Mouse (Mus musculus) adipocyte (in vitro differentiated cells): ENCODE measurements around the gene Pop4.
"Not testable (repeated sequence)": the region's sequence is repeated elsewhere in the genome, so short reads cannot be mapped to it uniquely, and the experiment has no call there.

Experiments used
- DNase-seq: peaks from one replicate; pipeline ENCODE4 v3.0.0-alpha.2; 2016; ENCODE audit warnings: low spot score

Pop4 gene

DNA sequence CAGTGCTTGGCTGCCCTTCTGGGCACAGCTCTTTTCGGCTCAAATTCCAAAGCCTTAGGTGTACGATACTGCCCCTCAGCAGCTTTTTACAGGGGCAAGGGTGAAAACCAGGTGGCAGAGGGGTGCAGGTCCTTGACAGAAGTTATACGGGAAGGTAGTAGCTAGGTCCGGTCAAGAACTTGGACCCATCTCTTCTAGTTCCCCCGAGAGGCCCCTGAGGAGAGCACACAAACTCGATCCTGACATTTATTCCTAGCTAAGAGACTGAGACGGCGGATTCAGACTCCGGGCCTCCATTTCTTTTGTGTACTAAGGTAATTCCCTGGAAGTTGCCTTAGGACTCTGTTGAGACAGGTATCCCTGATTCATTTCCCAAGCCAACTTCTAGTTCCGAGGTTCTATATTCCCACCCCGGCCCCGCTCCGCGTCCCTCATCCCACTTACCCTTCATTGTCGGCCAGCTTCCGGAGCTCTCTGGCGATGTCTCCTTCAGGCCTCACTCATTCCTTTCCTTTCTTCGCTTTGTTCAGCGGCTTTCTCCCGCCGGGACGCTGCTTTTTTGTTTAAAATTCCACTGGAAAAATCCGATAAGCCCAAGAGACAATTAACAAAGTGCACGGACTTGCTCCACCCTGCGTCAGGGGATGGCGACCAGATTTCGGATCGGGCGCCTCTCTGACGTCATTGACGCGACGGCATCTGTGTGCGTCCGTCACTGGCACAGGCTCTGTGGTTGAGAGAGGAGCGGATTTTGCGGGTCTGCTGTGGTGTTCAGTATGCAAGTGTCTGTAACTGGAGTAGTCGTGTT is at the start of gene Pop4:
TSS of gene Pop4 (minus strand) at position 721 of the 808 bp plus-strand sequence.
- DNase-seq = peak; percentile 87

DNA sequence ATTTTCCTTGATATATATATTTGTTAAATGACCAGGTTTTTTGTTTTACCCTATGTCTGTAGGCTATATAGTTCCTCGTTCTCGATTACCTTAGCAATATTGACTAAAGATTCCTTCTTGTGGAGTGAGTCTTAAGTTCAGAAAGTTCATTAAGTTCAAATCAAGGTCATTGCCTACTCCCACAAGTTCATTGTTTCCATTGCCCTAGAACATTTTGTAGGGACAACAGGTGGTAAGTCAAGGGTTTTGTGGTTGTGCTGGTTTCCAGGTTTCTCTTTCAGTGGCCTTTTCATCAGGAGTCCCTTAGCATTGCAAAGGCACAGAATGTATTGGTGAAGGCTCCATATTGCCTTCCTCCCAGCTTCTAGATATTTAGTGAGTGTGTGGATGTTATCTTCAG is 49.4 kb upstream of the Pop4 start:
- no peak for DNase-seq

GRCm38 (mm10) chr7:38282192-38282591 is 11.0 kb upstream of the Pop4 start:
- DNase-seq = not testable (repeated sequence)

DNA sequence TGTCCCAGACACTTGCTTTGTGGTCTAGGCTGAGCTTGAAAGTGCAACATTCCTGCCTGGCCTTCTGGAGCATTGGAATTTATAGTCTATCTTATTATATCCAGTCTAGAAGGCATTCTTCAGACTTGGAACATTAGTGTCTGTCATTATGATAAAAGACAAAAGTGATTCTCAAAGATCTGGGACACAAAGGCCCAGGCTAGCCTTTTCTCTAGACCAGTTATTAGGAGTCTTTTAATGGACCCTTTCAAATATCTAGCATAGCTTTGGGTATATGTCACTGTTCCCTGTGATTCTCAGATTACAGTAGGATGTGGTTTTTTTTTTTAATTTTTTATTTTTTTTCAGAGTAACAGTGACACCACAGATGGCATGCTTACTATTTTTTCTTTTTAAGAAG is 1.3 kb upstream of the Pop4 start:
- no peak for DNase-seq

GRCm38 (mm10) chr7:38271859-38272258 is 636 bp upstream of the Pop4 start:
- no peak for DNase-seq

DNA sequence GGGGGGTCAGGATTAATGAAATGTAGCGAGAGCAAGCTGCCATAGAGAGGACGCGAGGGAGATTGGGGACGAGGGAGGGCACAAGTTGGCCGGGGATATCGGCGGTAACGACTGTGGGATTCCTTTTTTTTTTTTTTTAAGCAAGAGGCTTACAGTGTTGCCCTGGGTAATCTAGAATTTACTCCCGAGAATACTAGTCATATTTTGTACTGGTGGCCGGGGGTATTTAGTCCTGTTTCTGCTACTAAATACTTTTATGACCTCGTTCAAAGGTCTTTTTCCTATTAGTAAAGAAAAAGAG is 238 bp upstream of the Pop4 start:
- DNase-seq = no peak

- DNase-seq = peak; percentile 74
Measured at GRCm38 (mm10) chr7:38267006-38267680, 4.1 kb downstream of the Pop4 start.

DNA sequence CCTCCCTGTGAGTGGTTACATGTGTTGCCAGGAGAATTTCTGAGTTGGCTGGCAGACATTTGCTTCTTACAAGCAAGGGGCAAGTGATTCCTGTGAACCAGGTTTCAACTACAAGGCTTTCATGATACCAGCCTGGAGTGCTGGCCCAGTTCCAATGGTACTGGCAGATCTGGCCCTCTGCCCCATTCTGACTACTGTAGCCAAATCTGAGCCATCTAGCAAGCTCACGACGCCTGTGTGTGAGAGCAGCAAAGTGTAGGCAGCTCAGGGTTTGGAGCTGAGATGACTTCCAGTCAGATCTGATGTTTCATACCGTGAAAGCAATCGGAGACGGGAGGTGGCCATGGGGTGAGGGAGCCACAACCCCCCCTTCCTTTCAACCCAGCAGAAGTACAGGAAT is 8.8 kb downstream of the Pop4 start:
- DNase-seq = no peak

DNA sequence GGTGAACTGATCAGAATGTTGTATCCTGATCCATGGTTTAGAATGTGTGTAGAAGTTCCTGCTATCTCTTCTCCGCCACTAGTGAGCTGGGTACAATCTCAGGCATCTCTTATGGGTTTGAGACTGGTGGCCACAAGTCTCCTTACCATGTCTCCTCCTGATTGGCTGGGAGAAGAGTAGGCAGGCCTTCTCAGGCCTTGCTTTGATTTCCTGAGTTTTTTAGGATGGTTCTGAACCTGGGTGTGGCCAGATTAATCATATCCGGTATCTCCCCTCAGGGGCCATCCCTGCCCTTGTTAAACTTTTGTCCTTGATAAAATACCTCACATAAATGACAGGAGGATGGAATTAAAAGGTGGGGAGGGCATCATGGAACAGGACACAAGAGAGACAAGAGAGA is 11.6 kb downstream of the Pop4 start:
- no peak for DNase-seq

- no peak for DNase-seq
Measured at GRCm38 (mm10) chr7:38253441-38253840, 17.8 kb downstream of the Pop4 start.

DNA sequence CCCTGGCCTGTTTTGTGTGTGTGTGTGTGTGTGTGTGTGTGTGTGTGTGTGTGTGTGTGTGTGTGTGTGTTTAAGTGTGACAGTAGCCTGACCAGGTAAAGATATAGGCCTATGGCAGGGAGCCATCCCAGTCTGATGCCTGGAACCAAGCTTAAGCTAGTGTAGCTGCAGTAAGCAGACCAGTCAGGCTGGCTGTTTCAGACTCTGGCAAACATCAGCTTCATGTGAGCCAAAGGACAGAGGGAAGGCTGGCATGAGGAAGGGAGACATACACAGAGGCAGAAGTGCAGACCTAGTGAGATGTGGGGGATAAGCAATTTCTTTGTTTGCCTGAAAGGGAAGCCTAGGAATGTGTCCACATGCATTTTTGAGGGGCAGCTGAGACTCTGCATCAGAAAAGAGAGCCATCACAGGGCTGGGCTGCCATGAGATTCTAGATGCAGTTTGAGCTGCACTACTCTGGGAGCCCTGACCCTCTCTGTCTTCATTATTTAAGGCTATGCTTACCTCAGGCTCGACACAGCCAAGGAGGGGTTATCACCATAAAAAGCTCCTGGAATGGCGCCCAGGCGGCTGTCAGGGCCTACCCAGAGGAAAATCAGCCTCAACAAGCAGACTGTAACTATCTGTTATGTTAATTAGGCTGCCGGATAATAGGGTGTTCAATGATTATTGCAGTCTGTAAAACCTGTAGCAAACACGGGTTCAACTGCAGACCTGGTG is 19.6 kb downstream of the Pop4 start:
- peak; percentile 58 for DNase-seq

GRCm38 (mm10) chr7:38242417-38242816 is 28.8 kb downstream of the Pop4 start:
- no peak for DNase-seq

DNA sequence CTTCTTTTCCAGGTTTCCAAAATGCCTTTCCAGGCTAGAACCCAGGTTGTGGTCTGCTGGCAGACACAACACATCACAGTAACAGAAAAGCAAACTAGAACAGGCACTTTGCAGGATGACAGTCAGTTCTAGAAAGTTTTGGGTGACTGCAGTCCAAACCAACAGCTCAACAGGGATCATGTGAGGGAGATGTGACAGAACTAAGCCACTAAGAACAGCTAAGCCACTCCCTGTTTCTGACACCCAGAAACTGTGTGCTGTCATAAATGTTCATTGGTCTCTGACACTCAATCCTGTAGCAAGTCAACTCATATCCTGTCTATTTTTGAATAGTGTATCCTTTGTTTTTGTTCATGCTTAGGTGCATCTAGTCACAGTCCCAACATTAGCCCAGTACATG is 34.1 kb downstream of the Pop4 start:
- no peak for DNase-seq

- DNase-seq = peak; percentile 35
Measured at GRCm38 (mm10) chr7:38236400-38237105, 34.7 kb downstream of the Pop4 start.

DNA sequence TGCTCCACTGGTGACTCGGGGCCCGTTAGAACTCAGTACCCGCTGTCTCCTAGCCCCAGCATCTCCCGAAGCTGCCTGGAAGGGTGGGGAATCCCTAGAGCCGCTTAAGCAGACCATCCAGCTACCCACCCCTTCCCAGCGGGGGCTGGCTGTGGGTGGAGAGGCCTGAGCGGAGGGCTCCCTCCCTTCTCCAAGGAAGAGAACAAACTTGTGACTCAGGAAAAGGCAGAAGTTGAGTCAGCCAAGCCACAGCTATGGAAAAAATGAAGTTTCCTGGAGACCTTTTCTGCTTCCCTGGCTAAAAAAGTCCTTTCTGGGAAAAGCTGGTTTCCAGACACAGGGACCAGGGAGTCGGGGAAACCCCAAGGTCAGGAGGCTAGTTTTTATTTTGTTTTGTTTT is 40.9 kb downstream of the Pop4 start:
- DNase-seq = no peak

DNA sequence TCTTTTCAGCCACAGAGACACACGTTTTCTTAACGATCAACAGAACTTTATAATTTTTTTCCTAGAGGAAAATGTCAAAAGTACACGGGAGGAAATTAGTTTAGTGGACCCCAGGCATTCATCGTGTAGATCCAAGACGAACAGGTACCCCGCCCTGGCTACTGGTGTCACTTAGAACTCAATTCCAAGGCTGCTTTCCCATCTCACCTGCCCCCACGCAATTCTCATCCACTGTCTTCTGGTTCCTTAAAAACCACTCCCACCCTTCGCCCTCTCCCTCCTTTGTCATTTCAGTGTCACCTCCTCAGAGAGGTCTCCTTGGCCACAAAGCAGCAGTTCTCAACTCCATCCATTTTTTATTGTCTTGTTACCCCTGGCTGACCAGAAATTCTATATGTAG is 42.9 kb downstream of the Pop4 start:
- DNase-seq = no peak

DNA sequence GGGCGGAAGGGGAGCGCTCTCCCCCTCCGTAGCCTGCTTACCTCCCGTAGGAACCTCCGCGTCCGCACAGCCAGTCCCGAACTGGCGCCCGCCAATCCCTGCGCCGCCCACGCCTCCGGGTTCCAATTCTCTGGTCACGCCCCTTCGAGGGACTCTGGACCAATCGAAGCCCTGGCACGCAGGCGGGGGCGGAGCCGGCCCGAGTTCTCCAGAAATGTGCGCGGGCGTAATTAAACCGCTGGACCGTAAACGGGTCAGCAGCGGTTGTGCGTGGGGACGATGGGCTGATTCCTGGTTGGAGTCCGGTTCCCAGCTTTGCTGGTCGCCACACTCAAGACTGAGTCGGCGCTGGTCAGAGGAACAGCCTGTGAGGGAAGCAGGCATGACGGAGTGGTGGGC is 43.3 kb downstream of the Pop4 start, which contains the start of gene Plekhf1:
TSS of gene Plekhf1 (minus strand) at position 117 of the 399 bp plus-strand sequence.
- DNase-seq = peak; percentile 92

DNA sequence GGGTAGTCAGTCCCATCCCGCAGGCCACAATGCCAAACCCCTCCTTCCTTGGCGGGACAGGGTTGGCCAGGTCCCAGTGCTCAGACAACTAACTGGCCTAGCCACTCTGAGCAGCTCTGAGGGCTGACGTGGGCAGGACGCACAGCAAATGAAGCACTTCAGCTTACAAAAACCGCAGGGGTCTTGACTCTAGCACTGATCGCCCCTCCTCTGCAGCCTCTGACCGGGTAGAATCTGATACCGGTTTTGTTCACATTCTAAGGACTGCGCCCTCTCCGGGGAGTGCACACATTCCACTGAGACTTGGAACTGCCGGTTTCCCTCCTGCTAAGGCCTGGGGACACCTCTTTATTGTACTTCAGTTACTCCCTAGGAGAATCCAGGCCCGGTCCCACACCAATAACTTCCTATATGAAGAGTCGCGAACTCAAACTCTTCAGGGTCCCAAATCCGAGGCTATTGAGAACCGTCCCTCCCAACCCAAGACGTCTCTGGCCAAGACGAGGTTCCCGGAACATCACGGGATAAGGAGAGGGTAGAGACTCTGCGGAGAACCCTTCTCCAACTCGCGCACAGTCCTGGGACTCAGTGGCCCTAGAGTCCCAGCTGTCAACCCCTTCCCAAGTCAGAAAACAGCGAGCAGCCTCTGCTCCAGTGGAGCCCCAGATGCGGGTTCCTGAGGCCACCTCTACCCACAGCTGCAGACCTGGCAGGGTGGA is 43.9 kb downstream of the Pop4 start:
- DNase-seq = peak; percentile 89

DNA sequence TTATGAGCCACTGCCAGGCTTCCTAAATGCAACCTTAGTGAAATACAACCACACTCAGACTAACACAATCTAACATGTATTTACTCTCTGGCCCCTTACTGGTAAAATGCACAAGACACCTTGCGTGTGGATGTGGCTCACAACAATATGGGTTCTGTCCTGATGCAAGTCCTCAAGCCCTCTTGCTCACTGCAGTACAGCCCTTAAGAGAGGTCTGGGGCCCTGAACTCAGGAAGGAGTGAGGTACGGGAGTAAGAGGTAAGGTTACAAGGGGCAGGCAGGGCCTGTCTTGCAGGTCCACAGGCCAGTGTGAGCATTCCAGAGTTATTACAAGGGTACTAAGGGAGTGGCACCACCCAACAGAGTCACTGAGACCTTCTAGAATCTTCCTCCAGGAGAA is 45.0 kb downstream of the Pop4 start:
- DNase-seq = no peak

GRCm38 (mm10) chr7:38224577-38225369 is 46.5 kb downstream of the Pop4 start:
- peak; percentile 67 for DNase-seq

DNA sequence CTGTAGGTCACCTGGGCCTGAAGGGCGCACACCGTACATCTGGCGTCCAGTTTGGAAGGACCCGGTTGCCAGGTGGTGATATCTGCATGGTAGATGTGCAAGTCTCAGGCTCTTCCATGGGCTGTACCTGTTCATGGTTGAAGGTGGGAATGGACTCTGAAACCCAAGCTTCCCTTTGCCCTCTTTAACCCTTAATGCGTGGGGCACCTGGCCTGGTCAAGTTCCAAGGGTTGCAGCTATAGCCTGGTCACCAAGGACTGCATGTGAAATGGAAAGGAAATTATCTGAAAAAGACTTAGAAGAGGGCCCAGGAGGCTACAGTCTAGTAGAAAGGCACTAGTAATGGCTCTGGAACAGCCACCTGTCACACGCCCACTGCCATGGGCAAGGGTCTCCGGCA is 50.4 kb downstream of the Pop4 start:
- DNase-seq = no peak
